Mouse (Mus musculus): ENCODE data around the gene Gan.

- no peak for TF ChIP-seq CTCF (IDR thresholded peaks at IDR 0.05; ENCODE audit: extremely low read depth, insufficient read depth, low read length)
- TF ChIP-seq POLR2A (IDR thresholded peaks at IDR 0.05; ENCODE audit: extremely low read depth, insufficient read depth, low read length): no peak
These were observed 41.7 kb downstream of the Gan start for GRCm38 (mm10) chr8:117199658-117200057.
